Mouse (Mus musculus) midbrain, postnatal 0 days (tissue): ENCODE measurements around the gene Rere. TPM values are rescaled to one million over a fixed set of nuclear protein-coding genes. Genes with fewer than 3 reads are reported as not detected.
"Not testable (repeated sequence)": the region's sequence is repeated elsewhere in the genome, so short reads cannot be mapped to it uniquely, and the experiment has no call there.

ENCODE experiments used
- ATAC-seq: fragments of 200-750 bp; cut with Nextera tagmentation; 2 replicates; pipeline ENCODE4 v1.8.0; 2017; ENCODE audit warnings: moderate number of reproducible peaks, mild to moderate bottlenecking, moderate TSS enrichment, moderate library complexity; ENCODE audit not compliant: low FRiP score
- DNase-seq: peaks from one replicate; pipeline ENCODE4 v3.0.0-alpha.2; 2015; ENCODE audit warnings: low spot score
- H3K27ac ChIP-seq: fragments of 300-500 bp; sonication (generic); 2 replicates; pipeline ENCODE4 v1.5.1; 2014; ENCODE audit warnings: low read depth, mild to moderate bottlenecking, low read length, mixed read lengths
- H3K27me3 ChIP-seq: fragments of 300-500 bp; sonication (generic); 2 replicates; pipeline ENCODE4 v1.6.1; 2014; ENCODE audit warnings: low read length, control low read depth, mixed read lengths; ENCODE audit not compliant: insufficient read depth
- H3K36me3 ChIP-seq: fragments of 300-500 bp; sonication (generic); 2 replicates; pipeline ENCODE4 v1.6.1; 2014; ENCODE audit warnings: low read length, control low read depth, mixed read lengths; ENCODE audit not compliant: insufficient read depth
- H3K4me1 ChIP-seq: fragments of 300-500 bp; sonication (generic); 2 replicates; pipeline ENCODE4 v1.6.1; 2014; ENCODE audit warnings: mild to moderate bottlenecking, control low read depth, antibody characterized with exemption, low read length, mixed read lengths; ENCODE audit not compliant: insufficient read depth
- H3K4me2 ChIP-seq: fragments of 300-500 bp; sonication (generic); 2 replicates; pipeline ENCODE4 v1.6.1; 2014; ENCODE audit warnings: low read depth, mild to moderate bottlenecking, low read length, mixed read lengths; ENCODE audit not compliant: poor library complexity, severe bottlenecking
- H3K4me3 ChIP-seq: fragments of 300-500 bp; sonication (generic); 2 replicates; pipeline ENCODE4 v1.5.1; 2014; ENCODE audit warnings: low read depth, mild to moderate bottlenecking, low read length, moderate library complexity
- H3K9ac ChIP-seq: fragments of 300-500 bp; sonication (generic); replicated peaks from 2 replicates; pipeline ENCODE4 v1.6.1; 2014; ENCODE audit warnings: mild to moderate bottlenecking, low read length, moderate library complexity, mixed read lengths; ENCODE audit not compliant: poor library complexity, severe bottlenecking
- H3K9me3 ChIP-seq: fragments of 300-500 bp; sonication (generic); 2 replicates; pipeline ENCODE4 v1.6.1; 2016; ENCODE audit warnings: low read length, control low read depth
- CTCF ChIP-seq: IDR thresholded peaks from 2 replicates; pipeline ENCODE4 v1.5.1; 2016; ENCODE audit warnings: antibody characterized with exemption, mild to moderate bottlenecking
- WGBS: fragments of 180-500 bp; shearing (Covaris S2); extraction: QIAGEN DNeasy Blood & Tissue Kit; methylation state at CpG from one replicate; pipeline ENCODE4 v1.1.7; 2014; 5-methylcytosine and 5-hydroxymethylcytosine counted together
- polyA plus RNA-seq: library from polyadenylated mRNA; unstranded; fragments of >200 nt; fragmentation: Nextera tagmentation; extraction: Ambion mirVana; gene quantifications from 2 replicates; pipeline ENCODE4 v1.2.1, GENCODE M21; 2015
- total RNA-seq: library from RNA; depleted of rRNA; stranded (reverse); fragments of >200 nt; gene quantifications from 2 replicates; pipeline ENCODE4 v1.2.3, GENCODE M21; 2014

The Rere gene
- total and polyA plus RNA-seq, 2 experiments from 2014 or later = 22.7 to 36.8 TPM

- no peak overlapping the region for H3K4me2 ChIP-seq
- peaks cover 19% of the 10 kb centered on the region for H3K36me3 ChIP-seq
- TF ChIP-seq CTCF = no peak
- ATAC-seq (no peak), DNase-seq (no peak)
- no peaks in the 10 kb centered on the region for H3K9me3 ChIP-seq
- no peak overlapping the region for H3K27ac ChIP-seq
- 96% methylated on average over 11 of the region's 11 CpGs for WGBS
- no peak overlapping the region for H3K9ac ChIP-seq
- no peak overlapping the region for H3K4me3 ChIP-seq
- no peaks in the 10 kb centered on the region for H3K4me1 ChIP-seq
- no peaks in the 10 kb centered on the region for H3K27me3 ChIP-seq
These were observed 223.0 kb downstream of the Rere start for GRCm38 (mm10) chr4:150504304-150505021.

GRCm38 (mm10) chr4:150509026-150509712 lies 227.7 kb downstream of the Rere start:
- ATAC-seq (no peak), DNase-seq (no peak)
- H3K9ac ChIP-seq = no peak overlapping the region
- TF ChIP-seq CTCF = no peak
- 90% methylated on average over 3 of the region's 3 CpGs for WGBS
- no peaks in the 10 kb centered on the region for H3K27me3 ChIP-seq
- H3K36me3 ChIP-seq = peaks cover 32% of the 10 kb centered on the region
- no peak overlapping the region for H3K4me2 ChIP-seq
- H3K9me3 ChIP-seq = no peaks in the 10 kb centered on the region
- H3K4me1 ChIP-seq = no peaks in the 10 kb centered on the region
- H3K27ac ChIP-seq = no peak overlapping the region
- H3K4me3 ChIP-seq = no peak overlapping the region

- 86% methylated on average over 2 of the region's 2 CpGs for WGBS
These were observed 228.6 kb downstream of the Rere start for GRCm38 (mm10) chr4:150510036-150510435.

GRCm38 (mm10) chr4:150513387-150513786 lies 231.9 kb downstream of the Rere start:
- H3K27ac ChIP-seq, H3K4me1 ChIP-seq, DNase-seq, H3K4me2 ChIP-seq, H3K9me3 ChIP-seq, ATAC-seq, H3K4me3 ChIP-seq, H3K9ac ChIP-seq, H3K27me3 ChIP-seq: not testable (repeated sequence)
- WGBS = 94% methylated on average over 4 of the region's 6 CpGs
- peaks cover 28% of the 10 kb centered on the region for H3K36me3 ChIP-seq

More at GRCm38 (mm10) chr4:150510036-150510435, 228.6 kb downstream of the Rere start:
- no peaks in the 10 kb centered on the region for H3K9me3 ChIP-seq
- H3K27me3 ChIP-seq = no peaks in the 10 kb centered on the region
- DNase-seq = no peak
- H3K4me2 ChIP-seq = no peak overlapping the region
- no peak overlapping the region for H3K27ac ChIP-seq
- H3K4me3 ChIP-seq = no peak overlapping the region
- peaks cover 29% of the 10 kb centered on the region for H3K36me3 ChIP-seq
- H3K9ac ChIP-seq = no peak overlapping the region
- H3K4me1 ChIP-seq = no peaks in the 10 kb centered on the region
- no peak for ATAC-seq
- TF ChIP-seq CTCF = no peak

GRCm38 (mm10) chr4:150516201-150516600 lies 234.8 kb downstream of the Rere start:
- Histone ChIP-seq H3K36me3 (peaks cover 5% of the 10 kb centered on the region; the same call in 1 of the 2 replicates), H3K9ac (no peak overlapping the region), H3K27ac (no peak overlapping the region), H3K27me3 (no peaks in the 10 kb centered on the region), H3K4me1 (no peaks in the 10 kb centered on the region), H3K4me3 (no peak overlapping the region), H3K9me3 (no peaks in the 10 kb centered on the region), H3K4me2 (no peak overlapping the region)
- no peak for DNase-seq
- no peak for TF ChIP-seq CTCF
- no peak for ATAC-seq
- WGBS = 67% methylated on average over 2 of the region's 2 CpGs

- Histone ChIP-seq H3K27ac (no peak overlapping the region), H3K9me3 (no peaks in the 10 kb centered on the region), H3K4me3 (no peak overlapping the region), H3K9ac (no peak overlapping the region), H3K4me1 (no peaks in the 10 kb centered on the region), H3K4me2 (no peak overlapping the region), H3K36me3 (no peaks in the 10 kb centered on the region), H3K27me3 (no peaks in the 10 kb centered on the region)
- 31% methylated on average over 4 of the region's 4 CpGs for WGBS
- ATAC-seq (no peak), DNase-seq (no peak)
- TF ChIP-seq CTCF = no peak
These were observed 235.9 kb downstream of the Rere start for GRCm38 (mm10) chr4:150517381-150517780.
